Mouse (Mus musculus) cerebellum, adult 11-12 months (tissue): Measurements from ENCODE around the gene Ophn1.

Source experiments
- DNase-seq: peaks from one replicate; pipeline ENCODE4 v3.0.0; 2022

Gene Ophn1

DNA sequence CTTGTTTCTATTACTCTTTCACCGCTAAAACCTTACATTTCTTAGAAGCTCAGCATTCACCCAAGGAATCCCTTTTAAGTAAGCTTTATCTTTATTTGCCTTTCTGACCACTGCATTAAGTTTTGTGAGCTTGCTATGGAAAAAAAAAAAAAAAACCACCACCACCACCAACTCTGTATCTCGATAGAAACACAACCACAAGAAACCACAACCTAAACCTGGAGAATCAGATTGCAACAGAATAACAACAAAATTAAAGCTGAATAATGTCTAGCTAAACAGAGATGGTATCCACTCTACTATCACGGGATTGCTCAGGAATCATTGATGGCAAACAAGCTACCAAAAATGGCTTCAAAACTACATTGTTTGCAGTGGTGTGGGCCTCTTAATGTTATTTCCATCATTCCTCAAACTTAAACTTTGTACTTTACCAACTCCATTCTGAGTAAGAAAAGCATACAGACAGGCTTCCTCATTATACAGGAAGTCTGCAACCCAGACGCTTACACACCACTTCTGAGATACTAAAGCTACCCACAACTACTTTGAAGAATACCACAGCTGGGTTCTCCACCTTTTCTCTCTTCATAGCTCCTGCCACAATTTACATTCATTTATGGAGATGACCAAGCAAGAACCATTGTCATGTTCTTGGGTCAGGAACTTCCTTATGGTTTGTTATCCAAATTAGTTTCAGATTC lies 116.4 kb downstream of the Ophn1 start:
- no peak for DNase-seq

- DNase-seq: no peak
Measured at GRCm38 (mm10) chrX:98755089-98755488, 135.7 kb downstream of the Ophn1 start.

- DNase-seq: no peak
Measured at GRCm38 (mm10) chrX:98751279-98751817, 139.5 kb downstream of the Ophn1 start.

- no peak for DNase-seq
Measured at GRCm38 (mm10) chrX:98736758-98737157, 154.1 kb downstream of the Ophn1 start.

DNA sequence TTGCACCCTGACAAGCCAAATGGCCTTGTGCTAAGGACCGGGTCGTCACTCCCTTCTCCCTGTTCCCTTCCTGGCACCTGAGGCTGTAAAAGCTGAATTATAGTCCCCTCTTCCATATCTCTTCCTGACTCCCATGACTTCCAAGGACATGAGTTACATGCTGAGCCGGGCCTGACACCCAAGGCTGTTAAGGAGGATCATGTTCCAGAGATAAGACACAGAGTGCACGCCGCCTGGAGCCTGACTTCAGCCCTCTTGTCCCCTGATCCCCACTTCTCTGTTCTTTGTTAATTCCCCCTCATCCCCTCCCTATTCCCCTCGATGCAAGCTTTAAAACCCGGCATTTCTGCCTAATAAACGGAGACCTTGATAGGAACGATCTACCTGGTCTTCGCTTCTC lies 167.8 kb downstream of the Ophn1 start:
- DNase-seq: no peak

DNA sequence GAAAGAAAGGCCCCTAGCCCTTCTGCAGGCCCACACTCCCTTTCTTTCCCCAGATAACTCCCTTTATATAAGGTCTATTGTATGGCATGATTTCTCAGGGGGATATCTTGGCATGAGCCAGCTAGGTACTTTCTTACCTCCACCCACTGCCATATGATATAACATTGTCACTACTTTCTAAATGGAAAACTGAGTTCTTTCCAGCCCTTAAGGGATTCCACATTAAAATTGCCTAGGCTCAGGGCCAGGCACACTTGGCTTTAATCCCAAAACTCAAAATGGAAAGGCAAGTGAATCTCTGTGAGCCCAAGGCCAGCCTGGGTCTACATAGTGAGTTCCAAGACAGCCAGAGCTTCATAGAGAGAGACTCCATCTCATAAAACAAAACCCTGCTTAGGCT lies 183.1 kb downstream of the Ophn1 start:
- DNase-seq: peak; percentile 6

DNA sequence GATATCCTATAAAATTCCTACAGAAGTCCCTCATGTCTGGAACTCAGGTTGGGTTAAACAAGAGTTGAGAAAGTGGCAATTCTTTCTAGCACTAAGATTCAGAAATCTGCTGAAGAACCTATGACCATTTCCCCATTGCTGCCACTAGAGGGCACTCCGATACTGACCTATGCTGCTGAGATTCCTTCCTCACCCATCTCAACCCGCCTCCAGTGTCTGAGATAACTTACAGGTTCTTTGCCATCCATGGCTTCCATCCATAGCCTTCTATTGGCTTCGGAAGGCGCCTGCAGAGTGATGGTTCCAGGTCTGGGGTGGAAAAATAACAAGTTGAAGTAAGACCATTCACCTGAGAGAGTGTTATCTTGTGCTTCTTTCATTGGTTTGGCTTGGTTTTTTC lies 189.2 kb downstream of the Ophn1 start:
- DNase-seq: peak; percentile 34

DNA sequence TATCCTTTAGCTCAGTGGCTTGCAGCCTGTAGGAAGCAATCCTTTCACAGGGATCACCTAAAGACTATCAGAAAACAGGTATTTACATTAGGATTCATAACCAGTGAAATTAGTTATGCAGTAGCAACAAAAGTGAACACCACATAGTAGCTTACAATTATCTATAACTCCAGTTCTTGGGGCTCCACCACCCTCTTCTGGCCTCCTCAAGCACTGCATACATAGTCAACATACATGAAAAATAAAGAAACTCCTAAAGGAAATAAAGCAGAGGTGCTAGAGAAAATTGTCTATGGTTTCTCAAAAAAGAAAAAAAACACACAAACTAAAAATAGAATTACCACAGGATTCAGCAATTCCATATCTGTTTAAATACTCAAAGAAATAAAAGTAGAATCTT lies 208.2 kb downstream of the Ophn1 start:
- DNase-seq: no peak

DNA sequence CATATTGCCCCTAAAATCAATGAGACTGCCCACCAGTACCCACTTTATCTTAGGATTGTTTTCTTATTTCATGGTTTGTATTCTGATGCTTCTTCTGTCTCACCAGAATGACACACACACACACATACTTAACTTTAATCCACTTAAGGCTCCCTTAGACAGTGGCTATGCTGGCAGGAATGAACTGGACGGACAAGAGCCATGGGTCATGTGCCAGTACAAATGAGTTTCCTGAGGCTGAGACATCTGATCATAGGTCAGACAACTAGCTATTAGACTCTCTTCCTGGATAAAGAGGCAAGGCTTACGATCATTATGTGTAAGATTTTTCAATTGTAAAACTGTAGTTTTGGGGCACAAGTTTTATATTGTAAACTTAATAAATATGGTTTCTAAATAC lies 209.5 kb downstream of the Ophn1 start:
- no peak for DNase-seq

DNA sequence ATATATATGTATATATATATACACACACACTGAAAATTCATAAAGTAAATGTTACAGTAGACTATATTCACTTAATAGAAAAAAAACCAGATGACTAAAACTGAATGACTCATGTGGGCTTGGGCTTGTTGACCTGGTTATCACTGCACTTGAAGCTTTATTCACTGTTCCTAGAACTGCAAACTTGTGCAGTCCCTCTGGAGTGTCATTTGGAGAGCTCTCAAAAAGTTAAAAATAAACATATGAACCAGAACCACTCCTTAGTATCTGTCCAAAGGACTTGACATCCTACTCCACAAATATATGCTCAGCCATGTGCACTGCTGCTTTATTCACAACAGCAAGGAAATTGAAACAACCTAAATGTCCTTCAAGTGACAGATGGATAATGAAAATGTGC lies 219.8 kb downstream of the Ophn1 start:
- DNase-seq: no peak

GRCm38 (mm10) chrX:98651431-98651830 lies 239.4 kb downstream of the Ophn1 start:
- DNase-seq: no peak

- DNase-seq: no peak
Measured at GRCm38 (mm10) chrX:98628666-98629404, 262.0 kb downstream of the Ophn1 start.

- DNase-seq: no peak
Measured at GRCm38 (mm10) chrX:98618865-98619264, 272.0 kb downstream of the Ophn1 start.

GRCm38 (mm10) chrX:98617426-98617825 lies 273.4 kb downstream of the Ophn1 start:
- DNase-seq: peak; percentile 3

- no peak for DNase-seq
Measured at GRCm38 (mm10) chrX:98574201-98574600, 316.6 kb downstream of the Ophn1 start.

DNA sequence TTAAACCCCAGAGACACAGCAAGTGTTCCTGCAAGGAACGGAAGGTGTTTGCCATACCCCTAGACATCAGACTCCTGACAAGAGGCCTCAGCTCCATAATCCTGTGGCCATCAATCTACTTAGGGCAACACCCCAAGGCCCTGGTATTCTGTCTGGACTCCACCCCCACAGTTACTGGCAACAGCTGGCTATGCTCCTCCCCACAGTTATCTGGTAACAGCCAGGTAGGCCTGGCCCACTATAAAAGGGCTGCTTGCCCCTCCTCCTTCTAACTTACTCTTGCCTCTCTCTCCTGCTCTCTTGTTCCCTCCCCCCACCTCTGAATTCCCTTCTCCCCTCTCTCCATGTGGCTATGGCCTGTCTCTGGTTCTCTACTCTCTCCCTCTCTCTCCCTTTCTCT lies 344.4 kb downstream of the Ophn1 start:
- no peak for DNase-seq

GRCm38 (mm10) chrX:98515329-98515728 lies 375.5 kb downstream of the Ophn1 start:
- DNase-seq: no peak

GRCm38 (mm10) chrX:98514359-98514904 lies 376.4 kb downstream of the Ophn1 start:
- DNase-seq: no peak
